Mouse (Mus musculus) telencephalon, adult 2 months (tissue): ENCODE results near the gene Ntm.

Experiments used
- DNase-seq: peaks from one replicate; pipeline ENCODE4 v3.0.0-alpha.2; 2011; ENCODE audit warnings: low read depth, low spot score

Gene Ntm

DNA sequence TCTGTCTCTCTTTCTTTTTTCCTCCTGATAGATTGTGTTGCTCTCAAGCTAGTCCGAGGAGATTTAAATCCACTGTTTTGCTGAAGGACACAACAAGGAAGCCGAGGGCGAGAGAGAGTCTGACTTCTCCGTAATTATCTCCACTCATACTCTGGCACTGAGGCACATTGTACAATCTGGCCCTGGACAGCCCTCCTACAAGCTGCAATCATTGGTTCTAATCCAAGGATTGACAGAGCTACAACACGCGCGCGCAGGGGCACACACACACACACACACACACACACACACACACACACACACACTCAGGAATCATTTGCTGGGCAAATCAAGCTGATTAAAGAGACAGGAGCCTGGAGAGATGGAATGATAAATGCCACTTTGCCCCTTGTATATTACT lies at the start of gene Ntm:
Gene Ntm (minus strand): TSS at position 164 of the 400 bp plus-strand sequence.
- DNase-seq = peak; percentile 82

DNA sequence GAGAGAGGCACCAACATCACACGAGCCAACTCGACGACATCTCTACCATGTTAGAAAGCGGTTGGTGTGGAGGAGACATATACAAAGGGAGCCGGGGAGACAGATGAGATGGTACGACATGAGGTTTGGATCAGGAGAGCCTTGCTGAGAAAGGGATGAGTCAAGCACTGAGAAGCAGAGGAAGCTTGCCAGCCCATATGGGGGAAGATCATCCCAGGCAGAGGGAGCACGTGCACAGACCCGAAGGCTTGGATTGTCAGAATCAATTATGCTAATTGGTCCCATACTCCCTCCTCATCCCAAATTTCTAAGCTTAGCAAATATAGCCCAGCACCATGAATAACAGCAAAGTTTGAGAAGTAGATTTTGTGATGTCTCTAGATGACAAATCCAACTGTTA lies 42.8 kb upstream of the Ntm start:
- DNase-seq = peak; percentile 48

DNA sequence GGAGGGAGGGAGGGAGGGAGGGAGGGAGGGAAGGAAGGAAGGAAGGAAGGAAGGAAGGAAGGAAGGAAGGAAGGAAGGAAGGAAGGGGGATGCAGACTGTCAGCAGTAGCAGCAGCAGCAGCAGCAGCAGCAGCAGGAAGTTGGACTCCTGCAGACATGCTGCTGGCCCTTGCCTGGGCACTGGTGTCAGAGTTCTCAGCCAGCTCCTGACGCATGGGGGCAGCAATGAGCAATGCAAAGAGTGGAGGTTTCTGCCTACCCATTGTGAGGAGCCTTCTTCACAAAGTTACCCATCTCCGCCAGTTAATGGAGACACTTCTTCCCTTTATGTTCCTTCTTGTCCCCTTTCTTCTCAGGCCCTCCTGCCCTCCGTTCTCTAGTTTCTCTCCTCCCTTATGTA lies 40.7 kb upstream of the Ntm start:
- no peak for DNase-seq

DNA sequence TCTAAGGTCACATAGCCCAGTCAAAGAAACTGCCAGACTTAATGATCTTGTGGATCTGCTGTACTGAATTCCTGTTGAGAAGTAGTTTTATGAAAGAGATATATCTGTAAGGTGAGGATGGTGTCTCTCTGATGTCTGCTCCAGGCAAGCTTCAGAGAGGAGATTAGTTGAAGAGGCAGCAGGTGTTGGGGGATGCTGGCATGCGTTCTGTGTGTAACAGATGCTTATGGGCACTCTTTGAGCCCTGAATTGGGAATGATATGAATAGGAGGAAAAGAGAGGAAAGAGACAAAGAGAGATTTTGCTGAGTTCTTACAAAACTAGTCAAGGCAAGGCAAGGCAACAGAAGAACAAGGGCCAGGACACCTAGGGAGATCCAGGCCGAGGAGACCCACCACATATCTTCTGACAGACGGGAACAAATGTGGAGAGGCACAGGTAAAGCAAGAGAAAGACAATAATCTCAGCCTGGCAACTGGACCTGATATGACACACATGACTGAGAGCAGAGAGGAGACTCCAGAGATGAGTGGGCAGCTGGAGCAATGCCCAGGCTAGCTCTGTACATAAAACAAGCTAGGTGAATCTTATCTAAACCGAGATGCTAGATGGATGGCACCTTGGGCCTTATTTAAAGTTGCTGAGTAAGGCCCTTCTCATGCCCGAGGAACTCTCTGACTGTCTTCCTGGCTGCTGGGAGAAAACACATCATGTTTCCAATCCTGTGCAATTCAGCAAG lies 18.4 kb upstream of the Ntm start:
- DNase-seq = no peak

DNA sequence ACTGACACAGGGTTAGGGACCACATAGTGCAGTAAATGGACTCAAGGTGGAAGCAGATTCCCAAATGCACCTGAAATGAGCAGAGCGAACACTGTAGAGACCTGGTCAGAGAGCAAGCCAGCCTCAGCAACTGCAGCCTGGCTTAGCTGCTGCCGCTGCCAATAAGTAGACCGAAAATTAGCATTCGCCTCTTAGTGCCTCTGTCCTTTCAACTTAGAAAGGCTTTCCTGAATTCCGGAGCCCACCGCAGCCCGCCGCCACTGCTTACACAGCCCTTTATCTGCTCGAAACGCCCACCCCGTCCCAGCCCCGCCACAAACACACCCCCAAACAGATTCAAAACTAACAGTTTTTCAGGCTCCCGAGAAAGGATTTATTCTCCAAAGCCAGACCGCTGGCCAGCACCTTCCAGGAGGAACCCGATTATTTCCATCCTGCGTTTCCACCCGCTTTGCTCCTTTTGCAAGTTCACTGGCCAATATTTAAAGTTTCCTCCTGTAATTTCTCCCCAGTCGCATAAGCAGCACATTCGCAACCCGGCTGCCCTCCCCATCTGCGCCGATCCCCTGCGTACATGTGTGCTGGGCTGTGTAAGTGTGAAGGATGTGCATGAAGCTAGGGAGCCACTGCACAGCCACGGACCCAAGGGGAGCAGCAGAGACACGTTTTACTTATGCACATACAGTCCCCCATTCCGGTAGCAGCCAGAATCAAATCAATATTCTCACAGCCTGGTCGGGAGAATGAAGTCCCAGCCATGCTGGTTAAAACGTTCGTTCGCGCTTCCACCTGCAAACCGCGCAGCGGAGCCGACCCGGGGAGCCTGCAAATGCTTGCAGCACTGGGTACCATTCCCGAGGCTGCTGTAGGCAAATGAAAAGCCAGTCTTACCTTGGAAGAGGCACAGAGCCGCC lies 730 bp downstream of the Ntm start:
- no peak for DNase-seq

DNA sequence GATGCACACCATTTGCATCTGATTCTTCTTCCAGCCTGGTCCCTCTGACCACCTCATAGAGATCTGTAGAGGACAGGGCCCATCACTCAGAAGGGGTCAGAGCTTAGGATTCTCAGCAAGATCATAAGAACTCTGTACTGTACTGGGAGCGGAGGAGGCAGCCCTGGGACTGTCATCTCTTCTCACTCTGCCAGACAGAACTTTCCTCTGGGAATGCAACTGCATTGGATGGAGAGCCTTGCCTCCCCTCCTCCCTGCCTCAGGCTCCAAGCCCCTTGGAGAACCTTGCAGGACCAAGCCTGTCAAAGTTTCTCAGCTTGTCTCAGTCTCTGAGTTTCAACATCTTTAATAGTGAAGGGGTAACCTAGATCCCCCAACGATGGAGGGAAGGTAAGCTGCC lies 1.4 kb downstream of the Ntm start:
- no peak for DNase-seq

DNA sequence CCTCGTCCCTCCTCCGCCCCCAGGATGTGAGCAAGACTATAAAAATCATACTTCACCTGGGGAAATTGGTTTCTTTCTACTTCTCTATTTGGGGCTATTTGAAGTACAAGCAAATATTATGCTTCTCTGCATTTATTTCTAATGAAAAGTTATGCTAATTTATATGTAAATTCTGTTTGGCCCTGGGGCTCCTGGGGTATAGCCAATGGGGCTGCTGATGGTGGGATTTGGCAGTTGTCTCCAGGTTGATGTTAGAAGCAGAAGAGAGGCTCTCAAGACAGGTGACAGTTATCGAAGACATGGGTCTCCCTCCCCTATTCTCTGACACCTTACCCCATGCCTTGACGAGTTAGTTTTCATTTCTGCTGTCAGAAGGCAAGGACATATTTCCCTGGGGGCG lies 2.2 kb downstream of the Ntm start:
- no peak for DNase-seq

DNA sequence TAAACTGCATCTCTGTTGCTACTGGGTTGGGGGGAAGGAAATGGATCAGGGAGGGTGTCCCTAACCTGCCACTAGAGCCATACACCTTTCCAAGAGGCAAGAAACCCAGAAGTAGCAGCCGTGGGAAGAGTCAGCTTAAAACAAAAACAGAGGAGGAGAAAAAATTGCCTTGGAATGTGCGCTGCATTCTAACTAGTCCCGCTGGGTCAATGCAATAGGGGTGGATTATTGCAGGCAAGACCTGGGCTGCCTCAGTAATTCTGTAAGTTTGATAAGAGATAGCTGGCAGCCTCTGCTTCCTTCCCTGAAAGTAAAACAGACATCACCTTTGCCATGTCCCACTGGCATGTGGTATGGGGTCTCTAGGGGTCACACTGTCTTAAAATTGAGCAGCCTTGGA lies 2.7 kb downstream of the Ntm start:
- no peak for DNase-seq

DNA sequence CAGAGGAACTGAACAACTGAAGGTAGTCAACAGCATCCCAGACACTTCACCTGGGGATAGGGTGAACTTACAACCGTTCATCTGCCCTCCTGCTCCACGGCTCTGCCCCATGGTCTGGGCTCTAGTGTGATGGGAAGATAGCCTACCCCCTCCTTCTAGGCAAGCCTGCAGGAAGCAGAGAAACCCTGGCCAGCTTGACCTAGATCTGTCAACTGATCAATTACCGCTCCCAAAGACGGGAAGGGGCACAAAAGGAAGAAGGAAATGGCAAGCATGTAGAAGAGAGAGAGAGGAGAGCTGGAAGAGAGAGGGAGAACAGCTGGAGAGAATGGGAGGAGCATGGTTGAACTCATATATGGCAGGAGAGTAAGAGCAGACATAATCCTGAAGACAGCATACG lies 6.0 kb downstream of the Ntm start:
- DNase-seq = no peak

DNA sequence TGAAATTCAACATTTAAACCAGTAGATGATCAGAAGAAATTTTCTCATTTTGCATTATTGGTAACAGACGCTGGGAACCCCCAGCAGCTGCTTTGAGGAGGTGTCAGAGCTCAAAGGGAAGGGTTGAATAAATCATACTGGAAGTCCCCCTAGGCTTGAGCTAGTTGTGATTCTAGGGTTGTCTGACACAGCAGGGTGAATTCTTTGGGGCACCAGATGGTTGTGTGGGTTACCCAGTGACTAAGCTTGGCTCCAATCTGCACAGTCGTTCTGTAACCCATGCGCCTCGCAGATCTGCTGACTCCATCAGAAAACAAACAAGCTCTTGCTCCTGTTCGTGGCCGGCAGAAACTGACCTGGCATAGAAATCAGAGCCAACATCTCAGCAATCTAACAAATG lies 8.9 kb downstream of the Ntm start:
- DNase-seq = peak; percentile 58

DNA sequence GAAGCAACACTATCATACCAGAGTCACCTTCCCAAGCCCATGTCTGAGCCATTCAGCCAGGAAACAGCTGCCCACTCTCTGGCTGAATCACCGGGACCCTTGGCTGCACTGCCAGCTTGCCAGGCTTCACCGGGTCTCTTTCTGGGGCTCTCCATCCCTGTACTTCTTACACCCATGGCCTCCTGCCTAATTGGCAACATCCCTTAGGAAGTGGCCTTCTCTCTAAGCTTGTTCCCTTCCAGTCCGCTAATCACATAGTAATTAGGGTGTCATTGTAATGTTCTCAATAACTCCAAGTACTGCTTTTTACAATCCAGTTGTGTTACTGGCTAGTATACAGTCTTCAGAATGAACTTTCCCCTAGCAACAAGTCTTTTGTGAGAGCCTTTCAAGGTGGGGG lies 13.9 kb downstream of the Ntm start:
- no peak for DNase-seq

DNA sequence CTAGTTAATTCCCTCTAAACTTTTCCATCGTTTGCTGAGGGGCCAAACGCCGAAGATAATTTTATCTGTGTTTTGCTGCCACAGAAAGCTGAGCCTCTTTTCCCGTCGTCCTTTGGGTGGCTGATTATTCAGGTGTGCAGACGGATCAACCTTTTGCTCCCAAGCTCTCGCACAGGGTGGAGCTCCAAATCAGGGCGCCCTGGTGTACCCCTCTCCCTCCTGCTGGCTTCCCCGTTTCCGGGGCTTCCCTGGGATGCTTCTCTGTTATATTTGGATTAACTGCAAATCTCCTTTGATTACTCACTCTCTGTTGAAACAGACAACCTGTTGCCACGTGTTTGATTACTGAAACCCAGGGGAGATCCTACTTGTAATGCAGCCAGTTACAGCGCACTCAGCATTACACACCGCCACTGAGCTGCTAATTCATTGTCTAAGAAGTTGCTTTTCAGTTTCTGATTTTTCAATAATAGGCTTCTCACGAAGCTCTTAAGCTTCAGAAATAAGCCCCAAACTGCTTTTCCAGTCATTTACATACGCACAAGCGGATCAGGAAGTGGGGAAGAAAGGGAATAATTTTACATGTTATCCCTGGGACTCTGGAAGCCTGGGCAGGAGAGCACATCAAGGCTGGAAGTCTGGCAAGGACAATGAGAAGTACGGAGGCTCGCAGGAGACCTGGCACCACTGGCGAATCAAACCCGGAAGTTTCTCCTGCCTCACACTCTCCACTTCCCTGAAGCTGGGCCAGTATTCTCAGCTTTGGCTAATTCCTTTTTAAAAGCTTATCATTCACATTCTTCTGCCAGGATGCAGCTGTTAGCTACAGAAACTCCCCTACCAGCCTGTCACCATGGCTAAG lies 19.5 kb downstream of the Ntm start:
- no peak for DNase-seq

DNA sequence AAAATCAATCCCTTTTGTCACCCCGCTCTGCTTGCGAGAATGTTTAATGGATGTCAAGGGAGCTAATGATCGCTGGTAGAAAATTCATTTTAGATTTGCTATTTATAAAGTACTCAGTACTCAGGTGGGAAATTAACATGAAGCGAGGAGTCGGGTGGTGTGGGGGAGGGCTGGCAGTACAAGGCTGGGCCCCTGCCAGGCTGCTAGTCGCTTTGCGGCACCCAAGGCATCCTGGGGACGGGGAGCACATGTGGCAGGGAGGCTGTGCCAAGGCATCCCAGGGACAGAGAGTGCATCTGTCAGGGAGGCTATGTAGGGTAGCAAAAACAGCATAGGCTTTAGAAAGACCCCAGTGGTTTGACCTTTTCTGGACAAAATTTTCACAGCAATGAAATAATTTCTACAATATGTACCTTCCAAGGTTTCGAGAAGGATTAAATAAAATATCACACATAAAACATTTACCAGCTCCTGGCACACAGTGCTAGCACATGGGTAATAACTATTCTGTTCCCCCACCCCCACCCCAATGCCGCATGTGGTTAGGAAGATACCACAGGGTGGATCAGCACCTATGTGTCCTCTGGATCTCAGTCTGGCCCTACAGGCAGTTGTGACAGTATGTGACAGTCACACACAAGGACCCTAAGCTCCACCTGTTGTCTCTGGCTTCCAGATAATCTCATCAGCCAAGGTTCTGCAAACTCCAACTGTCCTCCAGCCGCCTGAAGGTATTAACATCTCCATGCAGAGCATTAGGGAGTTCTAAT lies 20.6 kb downstream of the Ntm start:
- no peak for DNase-seq

DNA sequence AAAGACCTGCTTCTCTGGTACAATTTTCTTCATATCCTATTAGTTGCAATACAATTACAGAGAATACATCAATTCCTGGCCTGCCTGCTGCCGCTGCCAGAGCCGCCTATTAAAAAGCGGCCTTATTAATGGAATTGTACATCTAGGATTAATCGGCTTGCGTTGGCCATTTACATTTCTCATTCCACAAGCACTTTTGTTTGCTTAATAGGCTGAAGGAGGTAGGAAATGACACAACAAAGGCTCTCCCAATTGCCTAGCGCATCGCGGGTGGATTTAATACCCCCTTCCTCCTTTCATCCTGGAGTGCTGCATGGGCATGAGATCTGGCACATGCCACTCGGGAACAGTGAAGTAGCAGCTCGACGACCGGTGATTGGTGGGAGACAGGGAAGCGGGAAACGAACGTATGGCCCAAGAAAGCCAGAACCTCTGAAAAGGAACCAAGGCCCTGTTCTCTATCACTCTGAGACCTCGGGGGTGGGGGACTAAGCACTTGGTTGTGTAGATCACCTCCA lies 23.4 kb downstream of the Ntm start:
- DNase-seq = no peak

DNA sequence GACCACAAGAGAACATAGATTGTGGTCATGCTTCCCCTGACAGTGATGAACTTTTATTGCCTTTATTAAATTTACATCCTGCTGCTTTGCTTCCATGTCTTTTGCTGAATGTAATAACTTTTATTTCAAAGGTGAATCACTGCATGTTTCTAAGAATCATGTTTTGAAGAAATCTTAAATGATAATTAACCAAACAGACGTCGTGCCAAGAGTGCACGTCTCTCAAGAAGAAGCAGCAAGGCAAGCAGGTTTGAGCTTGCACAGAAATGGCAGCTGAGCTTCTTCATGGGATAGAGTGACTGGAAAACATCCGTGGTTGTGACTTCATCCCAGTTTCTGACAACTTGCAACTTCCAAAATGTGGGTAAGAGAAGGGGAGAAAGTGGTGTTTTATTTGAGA lies 34.1 kb downstream of the Ntm start:
- DNase-seq = no peak

DNA sequence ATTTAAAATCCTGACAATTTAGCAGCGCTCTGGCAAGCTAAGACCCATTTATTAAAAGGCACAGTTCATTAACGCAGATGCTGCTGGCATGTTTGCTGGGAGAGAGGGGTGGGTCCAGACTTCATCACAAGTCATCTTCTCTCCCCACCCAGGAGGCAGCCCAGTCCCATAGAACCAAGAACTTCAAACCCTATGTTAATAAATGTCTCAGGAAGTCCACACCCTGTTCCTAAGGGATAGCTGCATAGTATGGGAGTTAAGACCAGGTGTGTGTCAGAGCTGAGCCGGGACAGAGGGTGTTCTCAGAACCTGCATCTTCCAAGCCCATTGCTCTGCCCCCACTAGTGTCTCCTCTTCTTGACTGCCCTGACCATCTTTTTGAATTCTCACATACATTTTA lies 37.6 kb downstream of the Ntm start:
- DNase-seq = no peak

DNA sequence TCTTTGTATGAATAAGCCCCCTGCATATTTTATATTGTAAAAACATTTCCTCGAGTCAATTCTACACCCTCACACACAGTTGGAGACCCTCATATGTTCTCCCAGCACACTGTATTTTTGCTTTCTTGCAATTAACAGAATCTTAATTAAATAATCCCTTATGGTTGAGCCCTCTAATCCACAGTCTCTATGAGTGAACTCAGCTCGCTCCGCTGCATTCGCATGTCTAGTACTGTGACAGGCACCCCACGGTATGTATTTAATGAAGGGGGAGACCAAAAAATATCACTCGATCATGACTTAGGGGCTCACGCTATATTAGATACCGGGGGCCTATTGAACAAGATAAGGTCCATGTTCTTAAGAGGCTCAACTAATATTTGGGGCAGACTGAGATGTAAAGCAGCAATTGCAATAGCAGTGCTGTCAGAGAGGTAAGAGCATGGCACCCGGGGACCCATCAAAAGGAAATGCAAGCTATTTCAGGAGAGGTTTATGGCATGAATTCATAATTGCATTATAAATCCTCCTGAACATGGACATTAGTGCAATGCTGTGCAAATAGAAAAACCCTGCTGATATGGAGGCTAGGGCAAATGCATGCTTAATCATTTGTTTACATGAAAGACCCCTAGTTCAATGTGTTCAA lies 64.4 kb downstream of the Ntm start:
- no peak for DNase-seq

DNA sequence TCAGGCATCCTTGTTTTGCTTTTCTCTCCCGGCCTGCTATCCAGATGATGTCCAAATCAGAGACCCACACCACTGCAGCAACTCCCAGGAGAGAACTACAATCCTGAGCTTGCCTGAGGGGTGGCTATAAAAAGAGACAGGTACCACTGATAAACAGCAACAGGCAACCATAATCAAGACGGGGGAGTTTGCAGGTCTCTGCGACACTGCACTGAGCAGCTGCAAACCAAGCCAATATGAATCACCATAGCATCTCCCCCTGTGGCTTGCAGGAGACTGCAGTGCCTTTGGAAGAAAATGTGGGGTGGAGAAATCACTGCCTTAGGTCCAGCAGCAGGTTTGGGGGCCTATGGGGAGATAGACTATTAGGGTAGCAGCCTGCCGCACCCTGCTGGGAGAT lies 65.5 kb downstream of the Ntm start:
- no peak for DNase-seq

DNA sequence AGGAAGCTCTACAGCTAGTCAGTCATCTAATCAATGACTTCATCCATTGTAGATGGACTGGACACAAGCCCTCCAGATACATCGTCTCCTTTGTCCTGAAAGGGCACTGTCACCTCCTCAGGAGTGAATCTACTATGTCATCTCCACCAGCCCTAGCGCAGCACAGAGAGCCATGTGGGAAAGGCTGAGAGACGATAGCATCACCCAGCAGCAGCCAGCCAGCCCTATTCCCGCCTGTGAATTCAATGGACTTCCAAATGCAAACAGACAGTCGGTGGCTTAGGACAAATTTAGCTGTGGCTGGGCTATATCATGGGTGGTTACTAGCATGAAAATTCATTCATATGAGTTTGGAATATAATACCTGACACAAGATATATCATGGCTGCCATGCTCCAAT lies 70.1 kb downstream of the Ntm start:
- DNase-seq = no peak

DNA sequence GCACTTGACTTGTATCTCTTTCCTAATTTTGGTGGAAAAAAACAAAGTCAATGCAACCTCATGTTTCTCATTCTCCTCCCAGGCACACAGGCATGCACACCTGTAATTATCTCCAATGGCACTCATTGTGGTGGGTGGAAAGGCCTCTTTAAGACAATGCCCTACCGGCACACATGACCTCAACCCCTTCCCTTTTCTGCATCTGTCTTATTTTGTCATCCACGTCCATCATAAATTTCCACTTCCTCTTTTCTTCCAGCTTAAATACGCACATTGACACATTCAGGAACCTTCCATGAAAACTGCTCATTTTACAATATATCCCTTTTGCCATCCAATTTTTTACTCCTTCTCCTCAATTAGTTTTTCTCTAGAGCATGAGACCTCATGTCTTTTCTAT lies 74.2 kb downstream of the Ntm start:
- DNase-seq = no peak

DNA sequence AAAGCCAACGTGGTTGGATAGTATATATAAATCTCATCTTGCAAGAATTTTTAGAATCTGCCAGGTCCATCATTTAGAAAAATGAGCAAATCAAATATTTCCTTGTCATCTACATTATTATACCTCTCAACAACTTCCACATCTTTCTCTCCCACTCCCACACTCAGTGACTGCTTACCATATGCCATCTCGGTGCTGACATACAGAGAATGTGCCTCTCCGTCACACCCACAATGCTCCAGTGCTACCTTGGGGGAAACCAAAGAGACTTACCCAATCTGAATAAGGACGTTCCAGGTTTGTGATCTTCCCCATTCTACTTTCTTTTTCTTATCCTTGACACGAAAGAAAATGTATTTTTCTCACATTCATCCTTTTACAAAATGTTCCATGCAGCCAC lies 75.0 kb downstream of the Ntm start:
- DNase-seq = peak; percentile 36
